Mouse (Mus musculus) MEL (cell line): ENCODE measurements around the gene Hsd17b14. TPM values are rescaled to one million over a fixed set of nuclear protein-coding genes. Genes with fewer than 3 reads are reported as not detected.
"Not testable (repeated sequence)": the region's sequence is repeated elsewhere in the genome, so short reads cannot be mapped to it uniquely, and the experiment has no call there.

Experiments
- DNase-seq: peaks from one replicate; pipeline ENCODE4 v3.0.0; 2011; ENCODE audit warnings: low read depth, low spot score
- H3K27ac ChIP-seq: 2 replicates; pipeline ENCODE4 v1.5.1; 2012; ENCODE audit warnings: low read depth, mild to moderate bottlenecking, control low read depth, low read length, moderate library complexity; ENCODE audit not compliant: control insufficient read depth
- H3K27me3 ChIP-seq, 2 experiments: fragments of 150-350 bp in 1 of 2; sonication (generic) in 1 of 2; 2 replicates each; pipeline ENCODE4 v1.6.1; 2012; ENCODE audit warnings: low read length in 2 of 2, mild to moderate bottlenecking in 2 of 2, improper control_type of control experiment in 1 of 2, moderate library complexity in 1 of 2; ENCODE audit not compliant: insufficient read depth in 2 of 2, control insufficient read depth in 1 of 2
- H3K36me3 ChIP-seq, 2 experiments: 2 replicates each; pipeline ENCODE4 v1.6.1; 2012 to 2014; ENCODE audit warnings: low read length in 2 of 2, improper control_type of control experiment in 1 of 2, inconsistent platforms in 1 of 2, mild to moderate bottlenecking in 1 of 2; ENCODE audit not compliant: insufficient read depth in 2 of 2, control insufficient read depth in 1 of 2
- H3K4me1 ChIP-seq, 2 experiments: fragments of 150-350 bp in 1 of 2; sonication (generic) in 1 of 2; 2 replicates each; pipeline ENCODE4 v1.6.1; 2012; ENCODE audit warnings: low read length in 2 of 2, improper control_type of control experiment in 1 of 2, mild to moderate bottlenecking in 1 of 2; ENCODE audit not compliant: insufficient read depth in 2 of 2, control insufficient read depth in 1 of 2
- H3K4me3 ChIP-seq, 2 experiments: fragments of 150-350 bp in 1 of 2; sonication (generic) in 1 of 2; 2 replicates each; pipeline ENCODE4 v1.5.1; 2012; ENCODE audit warnings: low read depth in 2 of 2, low read length in 2 of 2, mild to moderate bottlenecking in 2 of 2, moderate library complexity in 2 of 2, control low read depth in 1 of 2, improper control_type of control experiment in 1 of 2; ENCODE audit not compliant: control insufficient read depth in 1 of 2, insufficient read depth in 1 of 2
- H3K79me2 ChIP-seq: 2 replicates; pipeline ENCODE4 v1.6.1; 2012; ENCODE audit warnings: mild to moderate bottlenecking, low read length, moderate library complexity; ENCODE audit not compliant: control insufficient read depth, poor library complexity, insufficient read depth
- H3K9ac ChIP-seq: 2 replicates; pipeline ENCODE4 v1.6.1; 2012; ENCODE audit warnings: low read depth, mild to moderate bottlenecking, control low read depth, low read length, moderate library complexity; ENCODE audit not compliant: control insufficient read depth, poor library complexity, severe bottlenecking
- H3K9me3 ChIP-seq: fragments of 150-350 bp; sonication (generic); replicated peaks from 2 replicates; pipeline ENCODE4 v1.6.1; 2012; ENCODE audit warnings: mild to moderate bottlenecking, low read length, improper control_type of control experiment, moderate library complexity; ENCODE audit not compliant: insufficient read depth
- BHLHE40 ChIP-seq: IDR thresholded peaks from 2 replicates; pipeline ENCODE4 v1.6.1; 2012; ENCODE audit warnings: low read depth, mild to moderate bottlenecking, inconsistent platforms, low read length, improper control_type of control experiment, borderline replicate concordance
- CTCF ChIP-seq, 3 experiments: IDR thresholded peaks in 2 of 3; conservative IDR thresholded peaks in 1 of 3; 2 replicates each; pipeline ENCODE4 v1.5.1; 2011 to 2012; ENCODE audit warnings: low read length in 3 of 3, low read depth in 2 of 3, mild to moderate bottlenecking in 2 of 3, improper control_type of control experiment in 1 of 3, inconsistent platforms in 1 of 3, mixed read lengths in 1 of 3, moderate library complexity in 1 of 3; ENCODE audit not compliant: control insufficient read depth in 1 of 3, insufficient read depth in 1 of 3, poor library complexity in 1 of 3, severe bottlenecking in 1 of 3
- E2F4 ChIP-seq: IDR thresholded peaks from 2 replicates; pipeline ENCODE4 v1.6.1; 2011; ENCODE audit warnings: low read depth, low read length, improper control_type of control experiment, borderline replicate concordance
- ELF1 ChIP-seq: IDR thresholded peaks from 2 replicates; pipeline ENCODE4 v1.6.1; 2014; ENCODE audit warnings: low read depth, mild to moderate bottlenecking, inconsistent platforms, low read length, improper control_type of control experiment, moderate library complexity
- EP300 ChIP-seq, 2 experiments: IDR thresholded peaks; 2 replicates each; pipeline ENCODE4 v1.6.1; 2011; ENCODE audit warnings: improper control_type of control experiment in 2 of 2, low read length in 2 of 2, low read depth in 1 of 2, mild to moderate bottlenecking in 1 of 2
- GABPA ChIP-seq: IDR thresholded peaks from 2 replicates; pipeline ENCODE4 v1.6.1; 2012; ENCODE audit warnings: low read depth, mild to moderate bottlenecking, inconsistent platforms, low read length, improper control_type of control experiment, moderate library complexity
- MAFK ChIP-seq: IDR thresholded peaks from 2 replicates; pipeline ENCODE4 v1.6.1; 2011; ENCODE audit warnings: low read depth, mild to moderate bottlenecking, low read length, improper control_type of control experiment, borderline replicate concordance
- MYB ChIP-seq: IDR thresholded peaks from 2 replicates; pipeline ENCODE4 v1.6.1; 2011; ENCODE audit warnings: mild to moderate bottlenecking, low read depth, low read length, improper control_type of control experiment
- MYC ChIP-seq: IDR thresholded peaks from 2 replicates; pipeline ENCODE4 v1.6.1; 2011; ENCODE audit warnings: low read depth, mild to moderate bottlenecking, low read length, improper control_type of control experiment, moderate library complexity
- NRF1 ChIP-seq: IDR thresholded peaks from 2 replicates; pipeline ENCODE4 v1.6.1; 2014; ENCODE audit warnings: low read depth, mild to moderate bottlenecking, inconsistent platforms, low read length, improper control_type of control experiment, moderate library complexity; ENCODE audit not compliant: poor library complexity, insufficient read depth, severe bottlenecking
- POLR2A ChIP-seq, 2 experiments: IDR thresholded peaks; 2 replicates each; pipeline ENCODE4 v1.6.1; 2011 to 2012; ENCODE audit warnings: low read length in 2 of 2, mild to moderate bottlenecking in 2 of 2, control low read depth in 1 of 2, improper control_type of control experiment in 1 of 2, low read depth in 1 of 2, moderate library complexity in 1 of 2; ENCODE audit not compliant: control insufficient read depth in 1 of 2, insufficient read depth in 1 of 2, poor library complexity in 1 of 2
- POLR2AphosphoS2 ChIP-seq: IDR thresholded peaks from 2 replicates; pipeline ENCODE4 v1.6.1; 2011; ENCODE audit warnings: low read length, improper control_type of control experiment
- RCOR1 ChIP-seq: IDR thresholded peaks from 2 replicates; pipeline ENCODE4 v1.6.1; 2012; ENCODE audit warnings: low read depth, mild to moderate bottlenecking, inconsistent platforms, low read length, improper control_type of control experiment
- SIN3A ChIP-seq: IDR thresholded peaks from 2 replicates; pipeline ENCODE4 v1.6.1; 2012; ENCODE audit warnings: low read length, improper control_type of control experiment, inconsistent platforms
- SMC3 ChIP-seq: IDR thresholded peaks from 2 replicates; pipeline ENCODE4 v1.6.1; 2011; ENCODE audit warnings: low read depth, low read length, improper control_type of control experiment
- TCF12 ChIP-seq: IDR thresholded peaks from 2 replicates; pipeline ENCODE4 v1.6.1; 2014; ENCODE audit warnings: low read depth, mild to moderate bottlenecking, inconsistent platforms, low read length, improper control_type of control experiment, moderate library complexity
- USF1 ChIP-seq: IDR thresholded peaks from 2 replicates; pipeline ENCODE4 v1.6.1; 2014; ENCODE audit warnings: low read depth, mild to moderate bottlenecking, inconsistent platforms, low read length, improper control_type of control experiment, moderate library complexity
- ZC3H11A ChIP-seq: IDR thresholded peaks from 2 replicates; pipeline ENCODE4 v1.6.1; 2012; ENCODE audit warnings: low read depth, mild to moderate bottlenecking, inconsistent platforms, low read length, improper control_type of control experiment
- ZNF384 ChIP-seq: IDR thresholded peaks from 2 replicates; pipeline ENCODE4 v1.6.1; 2012; ENCODE audit warnings: low read depth, mild to moderate bottlenecking, inconsistent platforms, low read length, improper control_type of control experiment
- polyA plus RNA-seq, 2 experiments: library from polyadenylated mRNA; stranded (reverse) in 1 of 2; unstranded in 1 of 2; fragments of >175 nt in 1 of 2; fragments of >200 nt in 1 of 2; gene quantifications; 2 replicates each; pipeline versions ENCODE4 v1.2.1 to v1.2.4; 2012; ENCODE audit warnings: low replicate concordance in 2 of 2, low read depth in 1 of 2; ENCODE audit not compliant: insufficient read length in 2 of 2, insufficient read depth in 1 of 2, missing spikeins in 1 of 2
- total RNA-seq: library from RNA; depleted of rRNA; stranded (reverse); fragments of 300-350 nt; gene quantifications from 2 replicates; pipeline ENCODE4 v1.2.3, GENCODE M21; 2012

The Hsd17b14 gene
- total and polyA plus RNA-seq, 3 experiments, result 2.0 to 9.3 TPM; not detected in 1

- DNase-seq, result peak; percentile 49
Observed at GRCm38 (mm10) chr7:45515436-45515835, 39.3 kb upstream of the Hsd17b14 start.

DNA sequence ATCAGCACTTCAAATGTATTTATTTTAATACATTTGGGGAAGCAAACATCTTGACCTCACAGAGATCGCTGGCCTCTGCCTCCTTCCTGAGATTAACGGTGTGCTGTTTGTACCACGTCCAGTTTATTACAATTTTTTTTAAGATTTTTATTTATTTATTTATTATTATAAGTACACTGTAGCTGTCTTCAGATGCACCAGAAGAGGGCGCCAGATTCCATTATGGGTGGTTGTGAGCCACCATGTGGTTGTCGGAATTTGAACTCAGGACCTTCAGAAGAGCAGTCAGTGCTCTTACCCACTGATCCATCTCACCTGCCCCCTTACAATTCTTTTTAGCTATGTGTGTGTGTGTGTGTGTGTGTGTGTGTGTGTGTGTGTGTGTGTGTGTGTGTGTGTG is 37.8 kb upstream of the Hsd17b14 start:
- DNase-seq, H3K79me2 ChIP-seq, H3K4me3 ChIP-seq, H3K4me1 ChIP-seq, H3K36me3 ChIP-seq, H3K27ac ChIP-seq, H3K9me3 ChIP-seq, H3K9ac ChIP-seq, H3K27me3 ChIP-seq: not testable (repeated sequence)
- TF ChIP-seq MYC, result 0 out of 2 replicates have a peak, but pooled peaks have one; percentile 38
- TF ChIP-seq CTCF (IDR thresholded peaks at IDR 0.05 in 2 of 3, conservative IDR thresholded peaks at IDR 0.05 in 1 of 3; ENCODE audit: control insufficient read depth in 1 of 3, insufficient read depth in 1 of 3, low read depth in 2 of 3, low read length in 3 of 3, poor library complexity in 1 of 3, severe bottlenecking in 1 of 3), result peak in 2 of 3 experiments; percentile 9 to 12; a peak in 2 of 6 replicates

More at GRCm38 (mm10) chr7:45515436-45515835, 39.3 kb upstream of the Hsd17b14 start:
- H3K36me3 ChIP-seq, result no peaks in the 10 kb centered on the region
- no peak overlapping the region for H3K27ac ChIP-seq
- H3K9ac ChIP-seq, result no peak overlapping the region
- TF ChIP-seq NRF1 (no peak), POLR2A (IDR thresholded peaks at IDR 0.05; ENCODE audit: control insufficient read depth in 1 of 2, insufficient read depth in 1 of 2, low read depth in 1 of 2, low read length in 2 of 2, poor library complexity in 1 of 2) (no peak), SMC3 (no peak), ELF1 (no peak), SIN3A (no peak), CTCF (IDR thresholded peaks at IDR 0.05 in 2 of 3, conservative IDR thresholded peaks at IDR 0.05 in 1 of 3; ENCODE audit: control insufficient read depth in 1 of 3, insufficient read depth in 1 of 3, low read depth in 2 of 3, low read length in 3 of 3, poor library complexity in 1 of 3, severe bottlenecking in 1 of 3) (no peak), TCF12 (no peak), GABPA (no peak), ZC3H11A (no peak), E2F4 (no peak), USF1 (no peak), EP300 (IDR thresholded peaks at IDR 0.05; ENCODE audit: low read depth in 1 of 2, low read length in 2 of 2) (no peak), POLR2AphosphoS2 (no peak), MYB (no peak), BHLHE40 (no peak), MAFK (no peak), ZNF384 (no peak), RCOR1 (no peak)
- no peaks in the 10 kb centered on the region; the same call in 1 of the 2 replicates for H3K79me2 ChIP-seq
- H3K27me3 ChIP-seq, result no peaks in the 10 kb centered on the region
- no peak overlapping the region for H3K4me3 ChIP-seq
- H3K9me3 ChIP-seq, result no peaks in the 10 kb centered on the region
- no peaks in the 10 kb centered on the region for H3K4me1 ChIP-seq
